Mouse (Mus musculus) megakaryocyte, embryonic 14.5 days (primary cell): Measurements from ENCODE around the gene Tnnc2. TPM values are rescaled to one million over a fixed set of nuclear protein-coding genes. Genes with fewer than 3 reads are reported as not detected.

Experiments
- H3K27me3 ChIP-seq: replicated peaks from 2 replicates; pipeline ENCODE3; 2012; ENCODE audit warnings: inconsistent platforms
- H3K36me3 ChIP-seq: replicated peaks from 2 replicates; pipeline ENCODE3; 2012; ENCODE audit warnings: low read length, inconsistent platforms, mixed read lengths
- H3K4me1 ChIP-seq: 2 replicates; pipeline ENCODE4 v1.6.1; 2012; ENCODE audit warnings: inconsistent platforms
- H3K4me3 ChIP-seq: replicated peaks from 2 replicates; pipeline ENCODE3; 2012; ENCODE audit warnings: moderate library complexity, mild to moderate bottlenecking, inconsistent platforms
- H3K9me3 ChIP-seq: 2 replicates; pipeline ENCODE4 v1.6.1; 2012; ENCODE audit warnings: inconsistent platforms
- FLI1 ChIP-seq: IDR thresholded peaks from 2 replicates; pipeline ENCODE4 v1.6.1; 2012; ENCODE audit warnings: low read length, inconsistent platforms, mixed read lengths
- GATA1 ChIP-seq: IDR thresholded peaks from 3 replicates; pipeline ENCODE4 v1.6.1; 2012; ENCODE audit warnings: mixed read lengths, low read length, inconsistent platforms, borderline replicate concordance
- polyA plus RNA-seq: library from polyadenylated mRNA; stranded (reverse); fragments of >175 nt; gene quantifications from 2 replicates; pipeline ENCODE4 v1.2.3, GENCODE M21; 2012; ENCODE audit warnings: low replicate concordance; ENCODE audit not compliant: insufficient read depth

Gene Tnnc2
- polyA plus RNA-seq, 1 experiment: not detected

DNA sequence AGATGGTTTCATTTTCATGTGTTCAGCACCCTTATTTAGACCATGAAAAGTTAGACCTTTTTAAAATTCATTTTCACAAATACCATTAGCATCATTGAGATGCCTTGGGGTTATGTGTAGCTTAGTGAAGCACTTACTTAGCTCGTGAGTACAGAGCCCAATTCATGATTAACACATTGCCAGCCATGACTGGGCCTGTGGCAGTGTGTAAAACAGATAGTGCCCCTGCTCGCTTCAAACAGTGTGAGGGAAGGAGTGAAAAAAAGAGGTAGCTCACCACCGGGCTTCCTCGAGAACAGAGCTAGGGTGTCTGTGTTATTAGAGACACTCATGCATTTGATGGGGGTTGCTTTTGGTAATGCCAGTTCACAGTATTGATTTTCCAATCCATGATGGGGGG is 31.6 kb downstream of the Tnnc2 start:
- Histone ChIP-seq H3K4me1 (peaks cover 34% of the 10 kb centered on the region), H3K4me3 (no peak overlapping the region), H3K27me3 (peaks cover 7% of the 10 kb centered on the region), H3K9me3 (no peaks in the 10 kb centered on the region), H3K36me3 (peaks cover 60% of the 10 kb centered on the region)
- no peak for TF ChIP-seq GATA1
- no peak for TF ChIP-seq FLI1

DNA sequence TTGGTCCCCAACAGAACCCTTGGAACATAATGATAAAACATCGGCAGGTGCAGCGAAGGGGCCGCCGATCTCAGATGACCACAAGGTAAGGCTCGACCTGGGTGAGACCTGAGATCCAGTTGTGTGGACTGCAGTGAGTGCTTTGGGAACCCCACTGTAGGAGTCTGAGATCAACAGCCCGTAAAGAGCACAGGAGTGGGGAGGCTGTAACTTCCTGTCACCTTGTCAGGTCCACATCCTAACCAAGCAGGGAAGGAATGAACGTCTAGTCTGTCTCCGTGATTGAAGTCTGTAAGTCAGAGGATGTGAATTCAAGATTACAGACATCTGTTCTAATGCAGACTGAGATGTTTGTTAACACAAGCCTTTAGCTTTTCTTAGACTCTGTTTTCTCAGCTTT is 33.1 kb downstream of the Tnnc2 start:
- Histone ChIP-seq H3K4me1 (peaks cover 30% of the 10 kb centered on the region), H3K27me3 (peaks cover 17% of the 10 kb centered on the region), H3K4me3 (peak overlapping the region; percentile 97), H3K9me3 (no peaks in the 10 kb centered on the region), H3K36me3 (peaks cover 45% of the 10 kb centered on the region)
- no peak for TF ChIP-seq GATA1
- no peak for TF ChIP-seq FLI1

DNA sequence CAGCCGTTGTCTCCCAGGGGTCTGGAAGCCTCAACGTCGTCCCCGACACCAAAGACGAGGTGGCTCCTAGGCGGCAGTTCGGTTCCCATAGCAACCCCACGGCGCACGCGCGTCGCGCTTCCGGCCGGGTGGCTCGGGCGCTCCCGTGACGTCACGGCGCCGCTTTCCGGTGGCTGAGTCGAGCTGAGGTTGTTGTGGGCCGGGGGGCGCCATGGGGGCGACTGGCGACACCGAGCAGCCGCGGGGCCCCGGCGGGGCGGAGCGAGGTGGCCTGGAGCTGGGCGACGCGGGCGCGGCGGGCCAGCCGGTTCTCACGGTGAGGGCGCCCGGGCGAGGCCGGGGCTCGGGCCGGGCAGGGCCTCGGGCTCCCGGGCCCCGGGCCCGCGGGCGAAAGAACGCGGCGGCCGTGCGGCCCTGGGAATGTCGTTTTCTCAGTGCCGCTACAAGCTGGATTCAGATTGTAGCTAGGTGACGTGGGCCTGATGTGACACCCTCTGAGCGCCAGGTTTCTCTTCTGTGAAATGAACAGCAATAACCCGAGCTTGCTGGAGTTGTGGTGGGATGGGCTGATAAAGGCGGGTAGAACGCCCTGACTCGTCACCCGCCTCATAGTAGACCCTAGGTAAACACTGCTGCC is 33.8 kb downstream of the Tnnc2 start, which contains the start of the genes Wfdc3 and Dnttip1:
TSS of gene Wfdc3 (minus strand) at position 89 of the 637 bp plus-strand sequence.
TSS of gene Dnttip1 (plus strand) at position 141 of the 637 bp plus-strand sequence.
- H3K9me3 ChIP-seq: no peaks in the 10 kb centered on the region
- peak within 1 kb of the TSS; percentile 97 for H3K4me3 ChIP-seq
- peaks cover 30% of the 10 kb centered on the region for H3K4me1 ChIP-seq
- peaks cover 21% of the 10 kb centered on the region for H3K27me3 ChIP-seq
- H3K36me3 ChIP-seq: peaks cover 38% of the 10 kb centered on the region
- TF ChIP-seq GATA1: no peak
- peak; percentile 38; the same call in 1 of the 2 replicates for TF ChIP-seq FLI1

DNA sequence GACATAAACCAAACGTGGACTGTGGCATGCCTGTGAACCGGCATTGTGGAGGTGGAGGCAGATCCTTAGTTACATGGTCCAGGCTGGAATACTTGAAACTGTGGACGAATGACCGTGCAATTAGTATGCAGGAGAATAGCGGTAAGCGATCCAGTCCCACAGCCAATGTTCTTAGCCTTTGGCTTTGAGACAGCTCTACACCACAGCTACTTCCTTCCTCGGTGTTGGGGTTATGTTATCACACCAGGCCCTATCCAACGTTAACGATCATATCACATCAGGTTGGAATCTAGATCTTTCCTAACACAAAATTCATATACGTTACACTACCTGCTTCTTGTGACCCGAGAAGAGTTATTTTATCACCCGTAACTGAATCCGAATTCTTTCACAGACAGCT is 34.8 kb downstream of the Tnnc2 start:
- Histone ChIP-seq H3K4me3 (peak overlapping the region; percentile 97), H3K36me3 (peaks cover 28% of the 10 kb centered on the region), H3K9me3 (no peaks in the 10 kb centered on the region), H3K27me3 (peaks cover 25% of the 10 kb centered on the region), H3K4me1 (peaks cover 35% of the 10 kb centered on the region)
- TF ChIP-seq GATA1 (no peak), FLI1 (no peak)

DNA sequence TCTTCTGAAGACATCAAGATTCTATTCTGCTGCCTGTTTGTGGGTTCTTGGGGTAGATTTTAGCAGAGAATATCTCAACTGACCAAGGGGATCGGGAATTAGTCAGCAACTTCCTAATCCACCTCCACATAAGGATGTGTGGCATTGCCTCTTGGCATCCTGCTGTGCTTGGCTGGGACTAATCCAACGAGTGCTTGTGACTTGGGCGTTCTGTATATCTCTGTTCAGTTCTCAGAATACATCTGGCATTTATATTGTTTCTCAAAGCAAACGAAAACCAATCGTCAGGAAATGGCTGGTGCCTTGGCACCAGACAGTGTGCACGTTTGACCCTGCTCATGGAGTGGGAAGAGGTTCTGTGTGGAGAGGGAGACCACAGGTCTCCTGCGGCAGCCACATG is 39.9 kb downstream of the Tnnc2 start:
- peaks cover 59% of the 10 kb centered on the region for H3K27me3 ChIP-seq
- TF ChIP-seq GATA1: no peak
- no peak for TF ChIP-seq FLI1
- no peak overlapping the region for H3K4me3 ChIP-seq
- H3K9me3 ChIP-seq: no peaks in the 10 kb centered on the region
- peaks cover 9% of the 10 kb centered on the region for H3K4me1 ChIP-seq
- no peaks in the 10 kb centered on the region for H3K36me3 ChIP-seq

DNA sequence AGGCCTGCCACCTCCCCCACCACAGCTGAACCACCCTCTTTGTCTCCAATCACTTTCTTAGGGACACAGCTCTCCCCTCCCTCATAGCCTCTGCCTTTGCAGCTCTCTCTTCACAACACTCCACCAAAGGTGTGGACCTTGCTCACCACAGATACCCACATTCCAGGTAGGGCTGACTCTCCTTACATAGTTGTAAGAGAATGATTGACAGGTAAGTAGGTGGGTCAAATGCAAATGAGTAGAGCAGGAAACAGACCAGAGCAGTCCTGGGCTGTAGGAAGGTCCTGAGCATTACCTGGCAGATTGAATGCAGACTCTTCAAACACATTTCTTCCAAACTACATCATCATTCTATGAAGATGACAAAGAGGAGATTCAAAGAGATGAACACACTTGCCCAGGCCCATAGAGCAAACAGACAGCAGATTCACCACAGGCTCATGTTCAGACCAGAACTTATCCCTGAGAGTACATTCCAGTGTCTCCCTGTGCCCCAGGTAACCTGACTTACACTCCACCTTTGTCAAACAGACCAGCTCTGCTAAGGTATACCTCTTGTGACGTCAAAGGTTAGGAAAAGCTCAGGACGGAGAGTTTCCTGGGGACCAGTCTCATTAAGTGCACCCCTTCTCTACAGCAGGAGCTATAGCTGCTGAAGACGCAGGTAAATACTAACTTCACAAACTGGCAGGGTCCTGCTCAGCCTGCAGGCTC is 42.2 kb downstream of the Tnnc2 start:
- TF ChIP-seq FLI1 (no peak), GATA1 (no peak)
- H3K4me3 ChIP-seq: no peak overlapping the region
- H3K36me3 ChIP-seq: no peaks in the 10 kb centered on the region
- H3K4me1 ChIP-seq: peaks cover 7% of the 10 kb centered on the region
- no peaks in the 10 kb centered on the region for H3K9me3 ChIP-seq
- H3K27me3 ChIP-seq: peaks cover 63% of the 10 kb centered on the region

DNA sequence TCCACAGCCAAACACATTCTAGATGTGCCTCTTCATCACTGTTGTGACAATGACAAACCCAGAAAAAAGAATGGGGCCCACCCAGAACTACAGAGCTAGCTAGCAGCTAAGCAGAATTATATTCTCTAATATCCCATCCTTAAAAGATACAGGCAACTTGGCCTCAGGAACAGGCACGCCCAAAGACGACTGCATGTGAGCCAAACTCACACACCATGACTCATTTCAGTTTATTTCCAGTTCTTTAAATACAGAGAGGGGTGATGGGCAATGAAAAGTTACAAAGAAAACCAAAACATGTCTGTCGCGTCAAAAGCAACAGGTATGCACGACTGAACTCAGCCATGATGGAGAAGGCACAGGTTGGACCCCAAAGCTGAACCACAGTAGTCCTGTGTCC is 44.3 kb downstream of the Tnnc2 start:
- peaks cover 7% of the 10 kb centered on the region for H3K4me1 ChIP-seq
- no peaks in the 10 kb centered on the region for H3K36me3 ChIP-seq
- H3K27me3 ChIP-seq: peaks cover 65% of the 10 kb centered on the region
- no peak overlapping the region for H3K4me3 ChIP-seq
- no peaks in the 10 kb centered on the region for H3K9me3 ChIP-seq
- TF ChIP-seq GATA1 (no peak), FLI1 (no peak)

DNA sequence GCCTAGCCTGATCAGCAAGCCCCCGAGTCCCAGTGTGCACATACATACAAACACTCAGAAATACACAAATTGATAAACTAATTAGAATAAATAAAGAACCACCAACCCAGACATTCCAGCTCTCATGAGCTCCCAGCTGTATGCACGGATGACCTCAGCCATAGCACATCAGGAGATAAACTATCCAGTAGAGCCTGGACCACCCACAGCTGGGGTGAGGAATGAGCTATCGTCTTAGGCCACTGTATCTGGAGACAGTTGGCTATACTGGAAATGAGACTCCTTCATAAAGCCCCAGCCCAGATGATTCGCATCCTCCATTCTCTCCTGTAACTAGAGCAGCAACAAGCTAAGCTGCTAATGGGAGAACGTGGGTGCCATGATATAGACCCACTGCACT is 44.9 kb downstream of the Tnnc2 start:
- Histone ChIP-seq H3K36me3 (no peaks in the 10 kb centered on the region), H3K27me3 (peaks cover 60% of the 10 kb centered on the region), H3K4me3 (no peak overlapping the region), H3K4me1 (peaks cover under 1% of the 10 kb centered on the region), H3K9me3 (no peaks in the 10 kb centered on the region)
- TF ChIP-seq GATA1 (no peak), FLI1 (no peak)

DNA sequence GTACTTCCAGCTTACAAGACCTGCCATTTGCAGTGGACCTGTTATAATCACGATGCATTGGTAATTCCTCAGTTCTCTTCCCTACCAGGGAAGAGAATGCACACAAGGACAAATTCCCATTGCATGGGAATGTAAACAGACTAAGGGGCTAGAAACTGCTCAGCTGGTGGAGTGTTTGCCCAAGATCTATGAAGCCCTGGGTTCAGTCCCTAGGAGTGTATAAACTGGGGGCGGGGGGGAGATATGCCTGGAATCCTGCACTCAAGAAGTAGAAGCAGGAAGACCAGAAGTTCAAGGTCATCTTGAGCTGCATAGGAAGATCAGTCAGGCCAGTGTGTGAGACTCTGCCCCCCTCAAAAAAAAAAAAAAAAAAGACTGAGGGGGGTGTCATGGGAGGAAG is 46.5 kb downstream of the Tnnc2 start:
- no peaks in the 10 kb centered on the region for H3K4me1 ChIP-seq
- peaks cover 58% of the 10 kb centered on the region for H3K27me3 ChIP-seq
- no peak overlapping the region for H3K4me3 ChIP-seq
- no peak for TF ChIP-seq GATA1
- TF ChIP-seq FLI1: no peak
- H3K36me3 ChIP-seq: no peaks in the 10 kb centered on the region
- no peaks in the 10 kb centered on the region for H3K9me3 ChIP-seq

DNA sequence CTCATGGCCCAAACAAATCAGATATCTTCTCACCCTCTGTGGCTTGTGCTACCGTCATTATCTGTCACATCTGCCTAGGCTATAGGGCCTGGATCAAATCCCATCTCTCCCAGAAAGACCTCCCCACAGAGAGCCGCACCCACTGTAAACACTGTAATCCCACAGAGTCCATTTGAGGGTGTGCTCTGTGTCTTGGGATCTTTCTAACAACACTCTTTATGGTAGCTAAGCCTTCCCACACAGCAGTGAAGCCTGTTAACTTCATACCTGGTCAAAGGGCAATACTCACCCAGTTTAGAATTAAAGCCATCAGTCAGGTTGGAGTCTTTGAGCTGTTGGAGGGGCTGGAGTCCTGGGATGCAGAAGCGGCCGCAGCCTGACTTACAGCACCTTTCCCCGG is 48.0 kb downstream of the Tnnc2 start:
- TF ChIP-seq GATA1: no peak
- TF ChIP-seq FLI1: no peak
- H3K4me1 ChIP-seq: no peaks in the 10 kb centered on the region
- no peaks in the 10 kb centered on the region for H3K36me3 ChIP-seq
- no peaks in the 10 kb centered on the region for H3K9me3 ChIP-seq
- no peak overlapping the region for H3K4me3 ChIP-seq
- peaks cover 49% of the 10 kb centered on the region for H3K27me3 ChIP-seq

Other genes starting within 250 kb of the Tnnc2 start
- 0.48 TPM in 1 of 2 replicates, not detected in the other for gene Wfdc2, start 217.6 kb downstream of the Tnnc2 start, polyA plus RNA-seq
- not detected in 2 replicates for gene Spint3, start 206.5 kb downstream of the Tnnc2 start, polyA plus RNA-seq
- not detected in 2 replicates for gene Wfdc6a, start 194.5 kb downstream of the Tnnc2 start, polyA plus RNA-seq
- not detected in 2 replicates for gene Eppin, start 186.4 kb downstream of the Tnnc2 start, polyA plus RNA-seq
- not detected in 2 replicates for gene Wfdc6b, start 166.4 kb downstream of the Tnnc2 start, polyA plus RNA-seq
- 0.68 TPM in 1 of 2 replicates, not detected in the other for gene Wfdc8, start 166.3 kb downstream of the Tnnc2 start, polyA plus RNA-seq
- gene Wfdc16, start 141.2 kb downstream of the Tnnc2 start, polyA plus RNA-seq: not detected in 2 replicates
- not detected in 2 replicates for gene Wfdc10, start 123.9 kb downstream of the Tnnc2 start, polyA plus RNA-seq
- not detected in 2 replicates for gene Wfdc9, start 123.4 kb downstream of the Tnnc2 start, polyA plus RNA-seq
- gene Wfdc11, start 105.9 kb downstream of the Tnnc2 start, polyA plus RNA-seq: not detected in 2 replicates
- not detected in 2 replicates for gene Wfdc13, start 94.9 kb downstream of the Tnnc2 start, polyA plus RNA-seq
- gene Spint4, start 81.5 kb downstream of the Tnnc2 start, polyA plus RNA-seq: not detected in 2 replicates
- gene Spint5, start 64.7 kb downstream of the Tnnc2 start, polyA plus RNA-seq: not detected in 2 replicates
- gene Wfdc3, start 34.0 kb downstream of the Tnnc2 start, polyA plus RNA-seq: not detected in 2 replicates
- 41.6 and 49.2 TPM in 2 replicates for gene Dnttip1, start 34.0 kb downstream of the Tnnc2 start, polyA plus RNA-seq
- 43.1 and 121 TPM in 2 replicates for gene Ube2c, start 10.1 kb downstream of the Tnnc2 start, polyA plus RNA-seq
- gene Snx21, start 5.9 kb upstream of the Tnnc2 start, polyA plus RNA-seq: 7.7 and 9.9 TPM in 2 replicates
- 63.1 and 87.6 TPM in 2 replicates for gene Acot8, start 24.9 kb upstream of the Tnnc2 start, polyA plus RNA-seq
- gene Zswim3, start 25.1 kb upstream of the Tnnc2 start, polyA plus RNA-seq: 0.40 TPM in 1 of 2 replicates, not detected in the other
- gene Zswim1, start 42.7 kb upstream of the Tnnc2 start, polyA plus RNA-seq: 13.3 and 15.6 TPM in 2 replicates
- not detected in 2 replicates for gene Spata25, start 48.6 kb upstream of the Tnnc2 start, polyA plus RNA-seq
- gene Ctsa, start 52.9 kb upstream of the Tnnc2 start, polyA plus RNA-seq: 135 and 694 TPM in 2 replicates
- gene Neurl2, start 53.5 kb upstream of the Tnnc2 start, polyA plus RNA-seq: 5.4 TPM in 1 of 2 replicates, not detected in the other
- 15.1 and 146 TPM in 2 replicates for gene Pltp, start 77.7 kb upstream of the Tnnc2 start, polyA plus RNA-seq
- 120 and 158 TPM in 2 replicates for gene Pcif1, start 99.3 kb upstream of the Tnnc2 start, polyA plus RNA-seq
- gene Zfp335, start 131.8 kb upstream of the Tnnc2 start, polyA plus RNA-seq: 21.8 and 45.9 TPM in 2 replicates
- 2.4 TPM in 1 of 2 replicates, not detected in the other for gene Mmp9, start 160.8 kb upstream of the Tnnc2 start, polyA plus RNA-seq
- 0.47 and 0.89 TPM in 2 replicates for gene Slc12a5, start 180.8 kb upstream of the Tnnc2 start, polyA plus RNA-seq